Mouse (Mus musculus) adrenal gland, adult (tissue): ENCODE data around the gene Erv3.
A peak's percentile ranks its signal among the peaks of the same experiment; 100 is the strongest.

ENCODE experiments used
- DNase-seq, 2 experiments: peaks; one replicate each; pipeline ENCODE4 v3.0.0; 2022 to 2023; ENCODE audit warnings: low spot score in 1 of 2; ENCODE audit not compliant: inconsistent age in 2 of 2

Erv3 gene

DNA sequence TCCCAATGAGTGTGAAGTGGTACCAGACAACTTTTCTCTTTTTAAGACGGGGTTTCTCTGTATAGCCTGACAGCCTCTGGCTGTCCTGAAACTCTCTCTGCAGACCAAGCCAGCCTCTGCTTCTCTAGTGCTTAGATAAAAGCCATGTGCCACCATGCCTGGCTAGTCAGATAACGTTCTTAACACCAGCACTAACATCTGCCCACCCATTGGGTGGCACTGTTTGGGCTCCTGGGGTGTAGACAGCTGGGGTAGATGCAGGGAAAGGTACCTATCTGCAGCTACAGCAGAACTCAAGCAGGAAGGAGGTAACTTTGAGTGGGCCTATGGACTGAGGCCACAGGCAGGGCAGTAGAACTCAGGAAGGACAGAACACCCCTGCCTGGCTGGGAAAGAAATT is 34.0 kb downstream of the Erv3 start:
- DNase-seq, result no peak

DNA sequence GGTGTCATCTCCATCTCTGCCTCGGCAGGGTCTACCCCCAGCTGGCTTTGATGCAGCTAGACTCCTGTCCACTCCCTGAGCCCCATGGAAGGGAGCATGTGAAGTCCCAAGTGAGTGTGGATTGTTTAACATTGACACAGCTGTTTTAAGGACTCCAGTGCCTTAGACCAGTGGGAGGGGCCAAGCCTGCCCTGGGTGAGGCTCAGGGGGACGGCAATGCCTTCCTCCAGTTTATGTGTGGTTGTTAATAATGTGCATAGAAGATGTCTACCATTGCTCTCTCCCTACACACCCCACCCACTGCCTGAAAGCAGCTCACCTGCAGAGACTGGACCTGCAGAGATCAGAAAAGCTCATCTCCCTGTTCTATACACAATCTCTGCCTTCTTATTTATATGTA is 35.6 kb downstream of the Erv3 start:
- DNase-seq, result no peak

DNA sequence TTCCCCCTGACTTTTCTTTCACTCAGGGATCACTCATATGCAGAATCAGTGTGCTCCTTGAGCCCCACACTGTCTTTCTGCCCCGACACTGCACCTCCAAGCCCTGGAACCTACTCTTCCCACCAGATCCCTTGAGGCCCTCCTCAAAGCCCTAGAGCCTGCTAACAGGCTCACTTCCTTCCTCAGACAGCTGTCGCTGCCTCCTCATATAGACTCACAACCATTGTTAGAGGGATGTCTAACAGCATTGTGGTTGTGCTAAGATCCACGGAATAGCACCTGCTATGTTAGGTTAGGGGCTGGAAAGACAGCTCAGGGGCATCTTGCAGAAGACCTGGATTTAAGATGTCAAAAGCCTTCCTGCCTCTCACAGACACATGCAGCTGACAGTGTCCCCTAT is 37.1 kb downstream of the Erv3 start:
- DNase-seq, result no peak

DNA sequence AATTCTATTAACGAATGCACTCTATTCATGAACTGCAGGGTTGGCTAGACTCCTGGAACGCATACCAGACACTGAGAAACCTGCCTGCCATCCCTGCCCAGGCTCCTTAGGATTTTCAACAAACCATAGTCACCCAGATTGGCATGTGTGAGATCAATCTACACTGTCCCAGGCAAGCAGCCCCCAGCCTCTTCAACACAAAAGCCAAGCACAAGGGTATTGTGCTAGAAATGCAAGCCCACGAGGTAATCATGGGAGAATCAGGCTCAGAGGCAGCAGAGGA is 37.9 kb downstream of the Erv3 start:
- DNase-seq, result no peak

DNA sequence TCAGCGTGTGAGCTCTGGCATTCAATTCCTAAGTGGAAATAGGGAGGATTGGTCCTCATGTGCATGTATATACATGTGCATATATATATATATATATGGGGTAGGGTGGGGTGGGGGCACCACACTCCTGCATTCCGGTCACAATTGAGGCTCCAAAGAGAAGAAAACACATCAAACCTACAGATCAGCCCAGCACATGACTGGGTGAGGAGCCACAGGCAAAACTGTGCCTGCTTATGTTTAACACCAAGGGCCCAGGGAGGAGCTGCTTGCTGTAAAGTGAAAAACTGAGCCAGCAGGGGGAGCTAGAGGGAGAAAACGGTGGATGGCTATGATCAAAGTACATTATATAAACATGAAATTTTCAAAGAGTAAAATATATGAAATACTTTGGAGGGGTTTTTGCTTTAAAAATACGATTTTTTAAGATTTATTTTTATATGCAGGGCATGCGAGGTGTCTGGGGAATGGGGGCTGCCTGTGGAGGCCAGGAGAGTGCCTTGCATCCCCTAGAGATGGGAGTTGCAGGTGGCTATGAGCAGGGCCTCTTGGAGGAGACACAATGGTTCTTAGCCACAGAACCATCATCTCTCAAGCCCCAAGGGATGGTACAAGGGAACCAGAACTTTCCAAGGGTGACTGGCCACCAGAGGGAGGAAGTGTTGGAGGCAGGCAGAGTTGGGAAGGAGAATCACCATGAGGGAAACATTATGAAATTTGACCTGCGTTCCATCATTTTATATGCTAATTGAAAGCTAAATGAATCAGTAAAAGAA is 38.4 kb downstream of the Erv3 start:
- peak; percentile 76 to 94 for DNase-seq

DNA sequence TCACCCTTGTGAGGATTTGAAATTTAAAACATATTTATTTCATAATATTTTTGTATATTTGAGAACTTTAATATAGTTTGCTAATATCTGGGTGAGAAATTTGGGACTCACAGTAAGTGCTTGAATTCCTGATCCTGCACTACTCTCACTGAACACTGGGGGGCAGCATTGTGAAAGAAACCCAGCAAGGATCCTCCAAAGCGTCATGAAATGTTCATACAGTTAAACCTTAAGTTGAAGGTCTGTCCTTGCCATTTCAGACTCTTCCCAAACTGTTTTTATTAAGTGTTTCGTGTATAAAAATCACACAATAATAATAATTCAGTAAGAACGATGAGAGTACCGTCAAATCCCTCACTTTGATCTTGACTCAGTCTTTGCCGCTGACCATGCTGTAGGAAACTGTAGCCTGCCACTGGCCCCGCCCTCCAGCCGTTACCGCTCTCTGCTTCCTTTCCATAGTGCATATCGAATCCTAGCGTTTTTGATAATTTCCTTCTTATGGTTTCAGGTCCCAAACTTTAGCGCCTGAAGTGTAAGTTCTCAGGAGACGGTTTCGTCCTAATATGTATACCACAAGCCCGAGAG is 39.4 kb downstream of the Erv3 start:
- peak; percentile 77 to 96 for DNase-seq

DNA sequence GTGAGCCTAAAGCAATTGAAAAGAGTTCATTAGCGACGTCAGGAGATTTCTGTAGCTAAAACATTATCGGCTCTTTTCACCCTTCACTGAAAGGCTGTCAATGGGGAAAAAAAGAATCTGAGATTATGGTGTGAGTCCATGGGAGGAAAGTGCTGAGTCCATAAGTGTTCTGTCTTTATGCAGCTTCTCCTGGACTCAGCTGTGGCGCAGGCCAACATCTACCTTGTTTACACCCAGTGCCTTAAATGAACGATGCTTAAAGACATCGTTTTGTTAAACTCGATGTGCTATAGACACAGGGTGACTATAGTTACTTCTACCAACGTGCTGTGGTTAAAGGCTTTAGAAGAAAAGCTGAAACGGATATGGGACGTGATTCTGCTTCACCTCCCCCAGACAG is 45.2 kb downstream of the Erv3 start:
- DNase-seq, result no peak

DNA sequence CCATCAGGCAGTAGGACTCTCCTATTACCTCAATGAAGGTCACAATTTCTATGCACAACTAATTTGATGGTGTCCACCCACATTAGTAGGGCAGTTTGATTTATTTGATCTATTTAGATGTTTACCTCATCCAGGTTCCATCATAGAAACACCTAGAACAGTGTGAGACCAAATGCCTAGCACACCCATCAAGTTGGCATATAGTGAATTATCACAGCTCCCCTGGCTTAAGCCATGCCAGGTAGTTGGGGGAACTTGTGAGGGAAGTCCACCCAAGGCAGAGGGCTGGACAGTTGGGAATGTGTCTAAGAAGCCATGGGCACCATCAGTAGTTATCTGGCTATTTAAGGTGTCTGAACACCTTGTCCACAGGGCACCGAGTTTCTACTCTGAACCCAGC is 46.1 kb downstream of the Erv3 start:
- no peak for DNase-seq

DNA sequence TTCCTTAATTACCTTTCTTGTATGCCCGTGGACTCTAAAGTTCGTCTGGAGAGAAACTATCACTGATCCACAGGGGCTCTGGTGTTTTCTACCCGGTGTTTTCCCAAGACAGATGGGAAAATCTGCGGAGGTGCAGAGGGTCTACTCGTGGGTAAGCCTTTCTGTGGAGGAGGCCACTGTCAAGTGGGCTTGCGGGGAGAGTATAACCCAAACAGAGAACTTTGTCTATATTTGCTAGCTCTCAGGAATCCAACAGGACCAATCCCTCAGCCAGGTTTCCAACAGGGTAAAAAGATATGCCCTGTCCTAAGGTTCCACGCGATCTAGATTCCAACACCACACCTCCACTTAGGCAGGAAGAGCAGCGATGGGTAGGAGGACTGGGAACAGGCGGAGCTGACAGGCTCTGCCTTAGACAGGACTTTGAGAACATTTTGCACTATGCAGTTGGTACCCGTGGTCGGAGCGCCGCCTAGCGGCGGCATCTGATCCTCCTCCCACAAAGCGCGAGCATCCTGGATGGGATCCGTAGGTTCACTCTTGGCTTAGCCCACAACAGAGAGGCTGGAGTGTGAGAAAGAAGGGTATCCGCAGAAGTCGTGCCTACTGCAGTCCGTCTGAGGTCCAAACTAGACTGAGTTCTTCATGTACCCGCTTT is 46.9 kb downstream of the Erv3 start:
- DNase-seq, result peak; percentile 79 to 94

DNA sequence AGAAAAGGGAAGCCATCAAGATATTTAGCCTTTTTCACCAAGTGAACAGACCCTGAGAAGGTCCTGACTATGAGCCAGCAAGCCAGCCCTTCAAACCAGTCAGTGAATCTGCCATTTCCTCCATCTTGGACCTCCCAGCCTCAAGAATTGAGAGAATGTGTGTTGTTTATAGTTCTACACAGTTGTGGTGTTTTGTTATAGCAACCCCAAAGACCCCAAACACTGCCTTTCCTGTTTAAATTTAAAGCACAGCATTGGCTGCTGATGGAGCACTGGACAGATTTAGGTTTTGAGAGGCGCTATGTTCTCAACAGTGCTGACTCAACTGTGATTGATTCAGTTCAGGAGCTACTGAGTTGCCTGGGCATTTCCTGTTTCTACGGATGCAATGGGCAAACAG is 47.9 kb downstream of the Erv3 start:
- no peak for DNase-seq

DNA sequence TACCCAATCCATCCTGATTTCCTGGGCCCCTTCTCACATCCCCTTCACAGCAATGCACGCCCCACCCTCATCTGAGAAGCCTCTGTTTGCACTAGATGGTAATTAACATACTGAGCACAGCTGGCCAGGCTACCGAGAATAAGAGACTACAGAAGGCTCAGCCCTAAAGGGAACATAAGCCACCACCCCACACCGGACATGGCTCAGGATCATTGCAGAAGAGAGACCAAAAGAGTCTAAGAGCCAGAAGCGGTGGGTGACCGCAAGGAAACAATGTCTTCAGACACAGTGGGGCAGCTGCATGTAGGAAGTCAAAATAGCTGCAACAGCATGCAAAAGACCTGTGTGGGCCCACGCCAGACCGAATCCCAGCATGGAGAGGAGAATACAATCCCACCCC is 50.7 kb downstream of the Erv3 start:
- peak in 1 of 2 experiments; percentile 13 for DNase-seq

DNA sequence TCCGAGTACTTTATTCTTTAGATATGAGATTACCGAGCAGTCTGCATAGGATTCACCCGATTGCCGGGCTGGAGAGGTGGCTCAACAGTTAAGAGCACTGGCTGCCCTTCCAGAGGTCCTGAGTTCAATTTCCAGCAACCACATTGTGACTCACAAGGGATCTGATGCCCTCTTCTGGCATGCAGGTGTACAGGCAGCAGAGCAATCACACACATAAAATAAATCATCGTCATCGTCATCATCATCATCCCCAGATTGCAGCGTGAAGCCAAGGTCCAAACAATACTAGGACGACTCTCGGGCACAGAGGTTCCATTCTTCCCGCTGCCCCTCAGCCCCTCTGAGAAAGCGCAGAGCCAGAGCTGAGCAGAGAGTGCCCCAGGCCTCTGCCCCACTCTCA is 51.9 kb downstream of the Erv3 start:
- DNase-seq, result peak in 1 of 2 experiments; percentile 36

DNA sequence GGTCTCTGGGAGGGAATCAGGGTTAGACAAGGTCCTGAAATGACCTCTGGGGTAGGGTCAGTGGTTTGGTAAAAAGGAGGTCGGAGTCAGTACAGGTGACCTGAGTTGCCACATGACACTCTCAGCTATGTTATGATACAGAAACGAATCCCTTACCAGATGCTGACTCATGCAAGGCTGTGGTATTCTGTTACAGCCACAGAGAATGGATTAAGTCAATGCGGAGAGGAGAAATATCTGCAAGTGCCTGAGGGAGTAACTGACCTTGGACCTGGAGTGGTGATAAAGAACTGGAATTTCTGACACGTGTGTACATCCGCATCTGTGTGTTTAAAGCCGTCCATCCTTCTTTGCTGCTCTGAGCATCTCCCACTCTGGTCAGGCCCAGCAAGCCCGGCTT is 52.7 kb downstream of the Erv3 start:
- DNase-seq, result peak in 1 of 2 experiments; percentile 51

DNA sequence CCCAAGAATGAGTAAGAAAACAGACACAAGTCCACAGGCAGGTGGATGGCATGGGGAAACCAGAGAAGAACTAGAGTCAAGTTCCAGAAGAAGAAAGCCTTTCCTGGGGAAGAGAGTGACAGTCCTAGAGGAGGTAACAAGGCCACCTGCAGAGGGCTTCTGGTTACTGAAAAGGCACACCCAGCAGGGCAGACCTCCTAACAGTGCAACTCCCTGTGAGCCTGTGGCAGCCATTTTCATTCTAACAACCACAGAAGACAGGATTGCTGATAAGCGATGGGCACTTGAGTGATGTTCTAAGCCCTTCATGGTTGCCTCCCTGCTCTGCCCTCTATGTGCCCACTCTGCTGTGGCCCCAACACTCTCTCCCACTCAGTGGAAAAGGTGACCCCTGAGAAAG is 54.2 kb downstream of the Erv3 start:
- no peak for DNase-seq

DNA sequence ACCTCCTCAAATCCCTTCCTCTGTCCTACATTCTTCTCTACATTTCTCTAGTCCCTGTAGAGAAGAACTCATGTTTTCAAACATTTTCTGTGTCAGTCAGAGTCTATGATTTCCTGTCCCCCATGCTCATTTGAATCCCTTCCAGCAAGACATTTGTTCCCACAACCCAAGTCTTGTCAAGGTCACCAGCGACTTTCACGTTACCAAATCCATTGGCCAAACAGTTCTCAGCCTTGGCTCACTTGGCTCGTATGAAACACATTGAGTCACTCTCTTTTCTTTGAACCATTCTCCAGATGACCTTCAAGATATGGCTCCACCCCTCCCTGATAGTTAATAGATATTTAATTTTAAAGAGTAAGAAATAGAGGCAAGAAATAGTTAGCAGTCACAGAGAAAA is 55.7 kb downstream of the Erv3 start:
- peak; percentile 77 to 90 for DNase-seq
